Comparison of ENCODE assay signal across 8 mouse cellular contexts in genomic region chr5:134668495-134668894, GRCm38 (mm10). TPM values are rescaled to one million over a fixed set of nuclear protein-coding genes. Genes with fewer than 3 reads are reported as not detected.
DNase-seq lines count a peak whose midpoint lies in the region; TF ChIP-seq lines count a peak whose summit lies in the region.

No protein-coding gene starts in this region.

- WGBS in heart, embryonic 10.5 days, result 30% methylated on average over 8 of the region's 8 CpGs

- no peak overlapping the region for H3K9ac ChIP-seq in CH12.LX (ENCODE audit: insufficient read depth, low read depth)

- peaks cover 5% of the 10 kb centered on the region; the same call in 1 of the 2 replicates for H3K4me1 ChIP-seq in heart, embryonic 10.5 days
- peaks cover 0 to 16% of the 10 kb centered on the region in 2 experiments; a peak in 2 of 4 replicates for H3K4me1 ChIP-seq in CH12.LX (ENCODE audit: control insufficient read depth in 1 of 2, insufficient read depth in 2 of 2)

- dilution Hi-C loops in CH12.LX (cut with MboI; ENCODE audit: extremely low pct_ligation_motif_present, extremely low pct_unique_long_range_greater_than_20kb, low sequenced_read_pairs), result no loop called here

- no peak for TF ChIP-seq RAD21 in CH12.LX (IDR thresholded peaks at IDR 0.05; ENCODE audit: low read depth, low read length)

- H3K4me2 ChIP-seq in CH12.LX (ENCODE audit: insufficient read depth, low read depth, poor library complexity, severe bottlenecking), result no peak overlapping the region

- no peak for TF ChIP-seq EP300 in CH12.LX (IDR thresholded peaks at IDR 0.05; ENCODE audit: low read length)

- H3K9me3 ChIP-seq in heart, embryonic 10.5 days, result no peaks in the 10 kb centered on the region
- peaks cover 3% of the 10 kb centered on the region for H3K9me3 ChIP-seq in CH12.LX (replicated peaks; ENCODE audit: low read length)

- no peak for TF ChIP-seq POLR2A in CH12.LX (IDR thresholded peaks at IDR 0.05; ENCODE audit: low read depth, low read length)

- peak in 1 of 2 experiments; percentile 52; a peak in 2 of 4 replicates for TF ChIP-seq CTCF in CH12.LX (conservative IDR thresholded peaks at IDR 0.05 in 1 of 2, IDR thresholded peaks at IDR 0.05 in 1 of 2; ENCODE audit: low read depth in 2 of 2, low read length in 2 of 2)

- no peak overlapping the region for H3K27ac ChIP-seq in heart, embryonic 10.5 days
- no peak overlapping the region for H3K27ac ChIP-seq in CH12.LX (ENCODE audit: insufficient read depth, low read depth)

- in situ Hi-C loops in CH12.LX (cut with MboI; ENCODE audit: low pct_ligation_motif_present, low pct_unique_long_range_greater_than_20kb, low sequenced_read_pairs), result no loop called here

- H3K36me3 ChIP-seq in heart, embryonic 10.5 days, result peaks cover 58% of the 10 kb centered on the region
- H3K36me3 ChIP-seq in CH12.LX (replicated peaks in 1 of 2; ENCODE audit: control insufficient read depth in 1 of 2, insufficient read depth in 1 of 2, low read length in 1 of 2), result peaks cover 19 to 93% of the 10 kb centered on the region in 2 experiments

- no peaks in the 10 kb centered on the region for H3K79me2 ChIP-seq in CH12.LX (replicated peaks; ENCODE audit: control insufficient read depth, extremely low read depth, insufficient read depth, poor library complexity, severe bottlenecking)

- no peaks in the 10 kb centered on the region for H3K27me3 ChIP-seq in heart, embryonic 10.5 days (ENCODE audit: insufficient read depth, poor library complexity, severe bottlenecking)
- no peaks in the 10 kb centered on the region for H3K27me3 ChIP-seq in CH12.LX (replicated peaks)

- H3K4me3 ChIP-seq in heart, embryonic 10.5 days, result no peak overlapping the region
- no peak overlapping the region for H3K4me3 ChIP-seq in CH12.LX (replicated peaks in 1 of 3; ENCODE audit: low read depth in 2 of 3, low read length in 2 of 3, poor library complexity in 1 of 3)

- DNase-seq in heart, postnatal 4 days, result peak; percentile 55
- DNase-seq in heart, embryonic 10.5 days (ENCODE audit: low spot score), result no peak
- no peak for DNase-seq in CH12.LX (ENCODE audit: extremely low read depth)
- DNase-seq in adrenal gland, postnatal 36 days, result peak; percentile 38 to 64
- DNase-seq in kidney, adult 9 months, result peak; percentile 45
- DNase-seq in mesoderm, embryonic 11.5 days (ENCODE audit: low read depth, low spot score), result peak; percentile 70
- DNase-seq in cerebellum, postnatal 4 days (ENCODE audit: low spot score in 2 of 2), result no peak
- DNase-seq in cerebellum, adult 8-10 months, result no peak

TF ChIP-seq in CH12.LX, 34 proteins besides CTCF, POLR2A, EP300 and RAD21:
- TF ChIP-seq SMC3 (IDR thresholded peaks at IDR 0.05; ENCODE audit: low read depth, low read length) (peak; percentile 27; the same call in 1 of the 2 replicates), POLR2AphosphoS2 (IDR thresholded peaks at IDR 0.05; ENCODE audit: low read depth, low read length) (no peak)

RNA-seq across cellular contexts. Expression of gene Limk1, which starts 19.9 kb away (rescaled TPM):
- total RNA-seq in heart, postnatal 4 days (2021), result 10 to 100 TPM; 13.5 to 14.9 TPM
- 3.7 and 4.7 TPM in 2 replicates for polyA plus RNA-seq in heart, embryonic 10.5 days (2016; fragmentation: Nextera tagmentation; extraction: Ambion mirVana)
- 10.8 and 11.5 TPM in 2 replicates for total RNA-seq in CH12.LX (2012; rRNA removed)
- 6.4 and 7.2 TPM in 2 replicates for total RNA-seq in CH12.LX (2014; rRNA removed)
- polyA plus RNA-seq in CH12.LX (2012; ENCODE audit: insufficient read length, low read depth), result 24.5 and 27.7 TPM in 2 replicates
- total RNA-seq in adrenal gland, postnatal 36 days (2021), result 10 to 100 TPM; 19.5 to 22.6 TPM

RNA-seq across cellular contexts. Expression of gene Eif4h, which starts 29.2 kb away (rescaled TPM):
- 100 to 1,000 TPM; 250 to 262 TPM for total RNA-seq in heart, postnatal 4 days (2021)
- 435 and 453 TPM in 2 replicates for polyA plus RNA-seq in heart, embryonic 10.5 days (2016; fragmentation: Nextera tagmentation; extraction: Ambion mirVana)
- total RNA-seq in CH12.LX (2012; rRNA removed) (408 and 445 TPM in 2 replicates), CH12.LX (2014; rRNA removed) (432 and 470 TPM in 2 replicates)
- polyA plus RNA-seq in CH12.LX (2012; ENCODE audit: insufficient read length, low read depth), result 391 and 417 TPM in 2 replicates
- 100 to 1,000 TPM; 288 to 289 TPM for total RNA-seq in adrenal gland, postnatal 36 days (2021)

RNA-seq across cellular contexts. Expression of gene Lat2, which starts 53.7 kb away (rescaled TPM):
- 1 to 10 TPM; 2.9 to 4.3 TPM for total RNA-seq in heart, postnatal 4 days (2021)
- polyA plus RNA-seq in heart, embryonic 10.5 days (2016; fragmentation: Nextera tagmentation; extraction: Ambion mirVana), result 2.9 and 4.1 TPM in 2 replicates
- total RNA-seq in CH12.LX (2012; rRNA removed) (89.7 and 100 TPM in 2 replicates), CH12.LX (2014; rRNA removed) (121 and 130 TPM in 2 replicates)
- polyA plus RNA-seq in CH12.LX (2012; ENCODE audit: insufficient read length, low read depth), result 108 and 112 TPM in 2 replicates
- 1 to 10 TPM; 3.3 to 4.4 TPM for total RNA-seq in adrenal gland, postnatal 36 days (2021)

Comparison
In these comparisons a context has a peak if more than half of its experiments do, and no peak if none do; other contexts are left out.
1. DNase-seq: peak in heart, postnatal 4 days (single experiment), adrenal gland, postnatal 36 days (2 of 2), kidney, adult 9 months (single experiment) and mesoderm, embryonic 11.5 days (single experiment); none in heart, embryonic 10.5 days (single experiment), CH12.LX (single experiment), cerebellum, postnatal 4 days (0 of 2) and cerebellum, adult 8-10 months (single experiment).
2. RNA of gene Lat2, which starts 53.7 kb away (total RNA-seq): 89.7 to 130 TPM in CH12.LX; 3.3 to 4.4 TPM in adrenal gland, postnatal 36 days and 2.9 to 4.3 TPM in heart, postnatal 4 days; every median in the first group is over 10 times any median in the second.